Mouse (Mus musculus): ENCODE measurements around the gene Enkd1. TPM values are rescaled to one million over a fixed set of nuclear protein-coding genes. Genes with fewer than 3 reads are reported as not detected.
A peak's percentile ranks its signal among the peaks of the same experiment; 100 is the strongest.

The Enkd1 gene
- 6.8 and 7.6 TPM in 2 replicates for polyA plus RNA-seq (2012; rRNA removed)

DNA sequence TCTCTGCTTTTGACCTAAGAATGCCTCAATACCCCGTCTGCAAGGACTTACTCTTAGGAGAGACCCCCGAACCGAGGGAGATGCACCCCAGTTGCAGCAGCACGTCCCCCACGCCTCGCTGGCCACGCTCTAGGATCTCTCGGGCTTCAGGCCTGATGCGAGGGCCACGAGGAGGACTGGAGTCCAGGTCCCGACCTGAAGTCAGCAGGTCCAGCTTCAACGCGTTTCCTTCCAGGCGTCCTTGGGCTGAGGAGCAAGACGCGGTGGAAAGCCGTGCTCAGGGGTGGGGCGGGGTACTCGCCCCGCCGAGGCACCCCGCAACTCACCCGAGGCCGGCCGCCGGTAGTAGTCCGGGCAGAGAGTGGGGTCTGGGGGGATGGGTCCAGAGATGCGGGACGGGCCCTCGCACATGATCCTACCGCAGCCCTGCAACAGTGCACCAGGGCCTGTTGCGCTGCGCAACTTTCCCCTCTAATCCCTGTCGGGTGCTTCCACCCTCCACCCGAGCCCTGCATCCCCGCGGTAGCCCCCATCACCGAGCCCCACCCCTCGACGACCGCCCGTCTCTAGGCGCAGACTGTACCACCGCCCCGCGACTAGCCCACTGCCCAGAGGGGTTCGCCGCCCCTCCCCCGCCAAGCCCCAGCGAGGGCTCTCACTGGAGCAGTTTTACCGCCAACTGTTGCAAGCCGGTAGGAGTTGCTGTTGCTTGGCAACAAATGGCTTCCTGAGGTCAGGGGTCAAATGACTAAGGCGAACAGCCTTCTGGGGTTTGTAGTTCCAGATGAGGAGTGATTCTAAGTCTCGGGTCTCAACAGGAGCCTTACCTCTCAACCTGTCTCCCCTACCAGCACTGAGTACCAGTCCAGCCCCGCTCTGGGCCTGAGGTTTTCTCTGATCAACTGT lies at the start of gene Enkd1, which contains the start of gene 4933405L10Rik:
Gene Enkd1 (minus strand): TSS at position 713 of the 906 bp plus-strand sequence.
Gene 4933405L10Rik (plus strand): TSS at position 158 of the 906 bp plus-strand sequence.
- peak; percentile 96 for DNase-seq
- WGBS = 2% methylated on average over 55 of the region's 55 CpGs
- TF ChIP-seq POLR2A (IDR thresholded peaks at IDR 0.05; ENCODE audit: low read depth, low read length) (no peak), CTCF (conservative IDR thresholded peaks at IDR 0.05; ENCODE audit: insufficient read depth, insufficient read length, low read depth, low read length) (no peak)
- Histone ChIP-seq H3K4me1 (ENCODE audit: control insufficient read depth, insufficient read depth, low read length) (peaks cover 3% of the 10 kb centered on the region; the same call in 1 of the 2 replicates), H3K27me3 (replicated peaks; ENCODE audit: control insufficient read depth, insufficient read depth, low read length) (no peaks in the 10 kb centered on the region), H3K4me3 (ENCODE audit: insufficient read depth, low read depth, low read length) (peak within 1 kb of the TSS; percentile 75), H3K36me3 (ENCODE audit: control insufficient read depth, insufficient read depth, low read length) (no peaks in the 10 kb centered on the region), H3K27ac (ENCODE audit: insufficient read depth, low read depth, low read length) (no peak within 1 kb of the TSS)

DNA sequence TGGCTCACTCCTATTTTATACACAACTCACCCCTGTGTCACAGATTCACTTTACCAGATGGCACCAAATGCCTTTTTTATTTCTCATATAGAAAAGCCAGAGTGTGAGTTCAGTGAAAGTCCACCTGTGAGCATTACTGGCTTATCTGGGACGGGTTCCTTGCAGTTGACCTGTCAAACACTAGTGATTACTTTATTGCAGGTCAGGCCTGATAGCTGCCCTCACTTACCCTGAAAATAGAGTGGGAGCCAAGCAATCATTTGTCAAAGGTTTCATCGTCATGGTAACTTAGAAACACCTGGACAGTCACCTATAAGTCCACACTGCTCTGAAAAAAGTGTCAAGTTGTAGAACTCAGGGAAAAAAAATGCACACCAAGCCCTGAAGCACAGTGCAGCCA lies 46.7 kb upstream of the Enkd1 start:
- Histone ChIP-seq H3K36me3 (ENCODE audit: control insufficient read depth, insufficient read depth, low read length) (no peaks in the 10 kb centered on the region), H3K27me3 (replicated peaks; ENCODE audit: control insufficient read depth, insufficient read depth, low read length) (no peaks in the 10 kb centered on the region), H3K4me1 (ENCODE audit: control insufficient read depth, insufficient read depth, low read length) (peaks cover 7% of the 10 kb centered on the region; the same call in 1 of the 2 replicates), H3K27ac (ENCODE audit: insufficient read depth, low read depth, low read length) (no peak overlapping the region), H3K4me3 (ENCODE audit: insufficient read depth, low read depth, low read length) (no peak overlapping the region)
- WGBS = 82% methylated on average over 2 of the region's 2 CpGs
- TF ChIP-seq POLR2A (IDR thresholded peaks at IDR 0.05; ENCODE audit: low read depth, low read length) = no peak
- TF ChIP-seq CTCF (conservative IDR thresholded peaks at IDR 0.05; ENCODE audit: insufficient read depth, insufficient read length, low read depth, low read length) = no peak
- no peak for DNase-seq

DNA sequence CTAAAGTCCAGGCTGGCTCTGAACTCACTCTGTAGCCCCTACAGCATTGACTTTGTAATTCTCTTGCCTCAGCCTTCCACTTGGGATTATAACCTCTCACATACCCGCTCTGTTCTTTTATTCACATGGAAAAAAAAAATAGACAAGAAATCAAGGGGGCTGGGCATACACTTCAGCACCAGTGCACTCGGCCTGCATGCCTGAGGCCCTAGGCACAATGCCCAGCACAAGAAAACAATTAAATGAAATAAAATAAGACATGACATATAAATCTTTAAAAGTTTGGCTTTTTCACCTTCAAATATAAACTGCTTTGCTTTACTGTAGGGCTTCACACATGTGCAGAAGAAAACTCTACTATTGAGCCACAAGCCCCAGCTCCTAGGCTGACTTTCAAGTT lies 45.9 kb upstream of the Enkd1 start:
- Histone ChIP-seq H3K4me1 (ENCODE audit: control insufficient read depth, insufficient read depth, low read length) (peaks cover 7% of the 10 kb centered on the region; the same call in 1 of the 2 replicates), H3K36me3 (ENCODE audit: control insufficient read depth, insufficient read depth, low read length) (no peaks in the 10 kb centered on the region), H3K4me3 (ENCODE audit: insufficient read depth, low read depth, low read length) (no peak overlapping the region), H3K27me3 (replicated peaks; ENCODE audit: control insufficient read depth, insufficient read depth, low read length) (no peaks in the 10 kb centered on the region), H3K27ac (ENCODE audit: insufficient read depth, low read depth, low read length) (no peak overlapping the region)
- no peak for DNase-seq
- WGBS = 39% methylated on average over 2 of the region's 2 CpGs
- TF ChIP-seq POLR2A (IDR thresholded peaks at IDR 0.05; ENCODE audit: low read depth, low read length) = no peak
- no peak for TF ChIP-seq CTCF (conservative IDR thresholded peaks at IDR 0.05; ENCODE audit: insufficient read depth, insufficient read length, low read depth, low read length)

DNA sequence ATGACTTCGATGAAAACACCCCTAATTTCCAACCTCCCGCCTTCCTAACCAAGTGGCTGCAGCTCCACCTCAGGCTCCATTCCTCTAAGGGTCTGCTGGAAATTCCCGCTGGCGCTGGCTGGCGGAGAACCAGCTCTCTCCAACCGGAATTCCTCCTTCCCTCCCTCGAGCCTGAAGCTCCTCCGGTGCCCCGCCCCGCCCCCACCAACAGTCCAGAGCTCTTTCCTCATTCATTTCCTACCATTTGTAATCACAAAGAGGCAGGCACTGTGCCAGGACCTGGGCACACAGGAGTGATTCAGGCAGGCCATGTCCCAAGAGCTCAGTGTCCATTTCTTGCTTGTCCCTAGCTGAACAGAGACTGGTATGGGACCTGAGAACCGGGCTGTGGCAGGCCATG lies 42.6 kb upstream of the Enkd1 start:
- TF ChIP-seq CTCF (conservative IDR thresholded peaks at IDR 0.05; ENCODE audit: insufficient read depth, insufficient read length, low read depth, low read length) (no peak), POLR2A (IDR thresholded peaks at IDR 0.05; ENCODE audit: low read depth, low read length) (no peak)
- no peak overlapping the region for H3K4me3 ChIP-seq (ENCODE audit: insufficient read depth, low read depth, low read length)
- DNase-seq = peak; percentile 89
- peak overlapping the region; percentile 61 for H3K27ac ChIP-seq (ENCODE audit: insufficient read depth, low read depth, low read length)
- H3K36me3 ChIP-seq (ENCODE audit: control insufficient read depth, insufficient read depth, low read length) = no peaks in the 10 kb centered on the region
- H3K27me3 ChIP-seq (replicated peaks; ENCODE audit: control insufficient read depth, insufficient read depth, low read length) = no peaks in the 10 kb centered on the region
- peaks cover 16% of the 10 kb centered on the region for H3K4me1 ChIP-seq (ENCODE audit: control insufficient read depth, insufficient read depth, low read length)
- 14% methylated on average over 11 of the region's 11 CpGs for WGBS

DNA sequence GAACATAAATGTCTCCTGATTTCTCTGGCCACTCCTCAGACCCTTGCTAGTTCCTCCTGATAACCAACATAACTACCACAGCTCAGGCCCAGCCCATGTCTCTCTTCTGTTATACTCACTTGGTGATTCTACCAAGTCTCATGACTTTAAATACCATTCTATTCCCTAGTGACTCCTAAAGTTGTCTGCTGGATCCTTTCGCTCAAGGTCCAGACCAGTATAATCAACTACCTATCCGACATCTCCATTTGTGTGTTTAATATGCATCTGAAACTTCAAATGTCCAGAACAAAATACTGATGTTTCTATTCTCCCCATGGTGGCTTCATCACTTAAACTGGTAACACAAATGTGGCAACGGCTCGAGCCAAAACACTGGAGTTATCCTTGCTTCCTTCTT lies 35.3 kb upstream of the Enkd1 start:
- no peak overlapping the region for H3K4me3 ChIP-seq (ENCODE audit: insufficient read depth, low read depth, low read length)
- DNase-seq = peak; percentile 33
- peak overlapping the region; percentile 64 for H3K27ac ChIP-seq (ENCODE audit: insufficient read depth, low read depth, low read length)
- H3K4me1 ChIP-seq (ENCODE audit: control insufficient read depth, insufficient read depth, low read length) = peaks cover 11% of the 10 kb centered on the region
- TF ChIP-seq POLR2A (IDR thresholded peaks at IDR 0.05; ENCODE audit: low read depth, low read length) (no peak), CTCF (conservative IDR thresholded peaks at IDR 0.05; ENCODE audit: insufficient read depth, insufficient read length, low read depth, low read length) (no peak)
- H3K36me3 ChIP-seq (ENCODE audit: control insufficient read depth, insufficient read depth, low read length) = no peaks in the 10 kb centered on the region
- WGBS = 66% methylated on average over 4 of the region's 4 CpGs
- no peaks in the 10 kb centered on the region for H3K27me3 ChIP-seq (replicated peaks; ENCODE audit: control insufficient read depth, insufficient read depth, low read length)

DNA sequence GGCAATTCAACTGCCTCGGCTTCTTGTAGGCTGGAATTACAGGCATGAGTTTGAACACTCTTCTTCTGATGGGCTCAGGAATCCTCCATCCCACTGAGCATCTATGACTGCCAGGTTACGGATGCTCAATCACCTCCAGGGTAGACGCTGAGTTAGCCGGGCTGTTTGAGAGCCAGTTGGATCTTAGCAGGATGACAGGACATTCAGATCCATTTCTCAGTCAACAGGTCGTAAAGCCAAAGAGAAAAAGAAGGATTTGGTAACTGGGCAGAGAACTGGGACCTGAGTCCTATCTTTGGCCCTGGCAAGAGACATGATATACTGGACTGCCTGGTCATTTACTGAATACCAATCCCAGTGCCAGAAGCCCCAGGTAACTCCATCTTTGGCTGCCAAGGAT lies 31.2 kb upstream of the Enkd1 start:
- no peak overlapping the region for H3K27ac ChIP-seq (ENCODE audit: insufficient read depth, low read depth, low read length)
- no peaks in the 10 kb centered on the region for H3K27me3 ChIP-seq (replicated peaks; ENCODE audit: control insufficient read depth, insufficient read depth, low read length)
- 80% methylated on average over 5 of the region's 5 CpGs for WGBS
- no peak for DNase-seq
- no peak overlapping the region for H3K4me3 ChIP-seq (ENCODE audit: insufficient read depth, low read depth, low read length)
- no peaks in the 10 kb centered on the region; the same call in 1 of the 2 replicates for H3K4me1 ChIP-seq (ENCODE audit: control insufficient read depth, insufficient read depth, low read length)
- no peaks in the 10 kb centered on the region for H3K36me3 ChIP-seq (ENCODE audit: control insufficient read depth, insufficient read depth, low read length)
- TF ChIP-seq POLR2A (IDR thresholded peaks at IDR 0.05; ENCODE audit: low read depth, low read length) = no peak
- TF ChIP-seq CTCF (conservative IDR thresholded peaks at IDR 0.05; ENCODE audit: insufficient read depth, insufficient read length, low read depth, low read length) = no peak

DNA sequence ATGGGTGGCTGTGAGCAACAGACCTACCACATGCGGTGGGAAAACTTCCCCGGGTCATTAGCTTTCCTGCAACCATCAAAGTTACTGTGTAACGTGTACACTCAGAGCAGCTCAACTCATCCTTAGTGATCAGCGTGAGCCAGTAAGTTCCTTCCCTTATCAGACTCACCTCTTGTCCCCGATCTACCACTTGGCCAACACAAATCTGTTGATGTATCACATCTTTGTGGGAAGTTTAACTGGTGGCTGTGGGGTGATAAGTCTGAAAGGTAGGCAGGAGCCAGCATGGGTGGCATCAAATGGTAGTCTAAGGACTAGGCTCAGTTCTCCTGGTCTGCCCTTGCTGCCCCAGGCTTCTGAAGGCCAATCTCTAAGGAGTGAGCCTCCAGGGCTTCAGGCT lies 24.2 kb upstream of the Enkd1 start:
- Histone ChIP-seq H3K27me3 (replicated peaks; ENCODE audit: control insufficient read depth, insufficient read depth, low read length) (no peaks in the 10 kb centered on the region), H3K4me1 (ENCODE audit: control insufficient read depth, insufficient read depth, low read length) (no peaks in the 10 kb centered on the region)
- no peak for DNase-seq

More for the DNA sequence above, 24.2 kb upstream of the Enkd1 start:
- TF ChIP-seq CTCF (conservative IDR thresholded peaks at IDR 0.05; ENCODE audit: insufficient read depth, insufficient read length, low read depth, low read length) = no peak
- no peak for TF ChIP-seq POLR2A (IDR thresholded peaks at IDR 0.05; ENCODE audit: low read depth, low read length)
- H3K36me3 ChIP-seq (ENCODE audit: control insufficient read depth, insufficient read depth, low read length) = no peaks in the 10 kb centered on the region
- no peak overlapping the region for H3K4me3 ChIP-seq (ENCODE audit: insufficient read depth, low read depth, low read length)
- no peak overlapping the region for H3K27ac ChIP-seq (ENCODE audit: insufficient read depth, low read depth, low read length)
- WGBS = 56% methylated on average over 5 of the region's 5 CpGs

Measured in kidney, adult 2 months (tissue).